Mouse (Mus musculus) frontal cortex, postnatal 14 days (tissue): ENCODE measurements at regions not wholly inside any gene's neighbourhood (a gene's known extent, or its start where the extent isn't known, plus 50 kb on each side); places are given as distances from the start of the nearest gene placed in this dataset.

Source experiments
- DNase-seq, 2 experiments: peaks; one replicate each; pipeline ENCODE4 v3.0.0; 2022; ENCODE audit warnings: low spot score in 2 of 2

DNA sequence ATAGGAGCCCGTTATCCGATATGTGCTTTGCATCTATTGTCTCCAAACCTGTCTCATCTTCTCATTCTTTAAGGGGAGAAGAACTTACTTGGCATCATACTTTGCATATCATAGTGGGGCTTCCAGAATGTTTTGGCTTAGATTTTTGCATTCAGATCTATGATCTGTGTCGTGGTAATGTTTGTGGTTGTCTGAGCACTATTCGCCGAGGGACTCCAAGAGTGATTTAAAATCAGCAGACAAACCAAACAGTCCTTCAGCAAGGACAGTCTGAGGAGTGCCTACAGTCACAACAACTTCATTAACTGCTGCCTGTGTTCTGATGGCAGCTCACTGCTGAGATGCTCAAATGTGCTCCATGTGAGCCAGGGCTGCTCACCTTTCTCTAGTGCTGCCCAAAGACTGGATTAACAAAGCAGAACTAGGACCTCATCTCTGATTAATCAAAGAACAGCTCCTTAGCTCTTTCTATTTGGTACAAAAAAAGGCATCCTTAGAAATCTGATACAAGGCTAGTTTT lies 182.5 kb downstream of the Enc1 start:
- no peak for DNase-seq

GRCm38 (mm10) chr13:97422897-97423296 lies 182.0 kb downstream of the Enc1 start:
- no peak for DNase-seq

GRCm38 (mm10) chr13:97421831-97422230 lies 180.9 kb downstream of the Enc1 start:
- no peak for DNase-seq

GRCm38 (mm10) chr13:97420773-97421172 lies 179.9 kb downstream of the Enc1 start:
- no peak for DNase-seq

DNA sequence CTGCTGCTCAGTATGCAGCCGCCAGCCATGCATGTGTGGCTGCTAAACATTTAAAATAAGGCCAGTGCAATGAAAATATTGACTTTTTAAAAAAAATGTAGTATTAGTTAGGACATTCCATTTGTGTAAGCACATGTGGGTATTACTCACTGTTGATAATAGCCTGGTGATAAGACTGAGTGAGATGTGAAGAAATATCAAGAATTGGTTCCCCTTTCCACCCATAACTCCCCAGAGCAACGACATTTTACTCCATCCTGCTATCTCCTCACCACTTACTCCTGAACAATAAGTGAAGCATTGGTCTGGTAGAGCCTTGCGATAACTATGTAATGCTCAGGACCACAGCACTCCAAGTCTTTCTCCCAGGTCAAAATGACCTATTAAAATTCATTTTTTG lies 178.2 kb downstream of the Enc1 start:
- DNase-seq = no peak

DNA sequence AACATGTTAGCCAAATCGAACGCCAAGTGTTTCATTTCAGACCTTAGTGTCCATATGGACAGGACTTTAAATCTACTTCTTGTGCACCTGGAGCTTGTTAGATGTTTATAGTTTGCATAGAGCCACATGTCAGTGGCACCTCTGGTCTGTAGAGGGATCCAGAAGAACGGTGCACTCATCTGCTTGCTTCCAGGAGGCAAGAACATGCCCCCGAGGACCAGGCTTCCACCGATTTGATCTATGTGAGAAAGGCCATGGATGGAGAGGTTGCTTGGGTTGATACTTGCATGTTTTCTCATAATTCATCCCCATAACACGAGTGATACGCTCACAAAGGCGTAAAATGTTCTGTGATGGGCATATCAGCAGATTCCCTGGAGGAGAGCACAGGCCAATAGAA lies 177.8 kb downstream of the Enc1 start:
- no peak for DNase-seq

DNA sequence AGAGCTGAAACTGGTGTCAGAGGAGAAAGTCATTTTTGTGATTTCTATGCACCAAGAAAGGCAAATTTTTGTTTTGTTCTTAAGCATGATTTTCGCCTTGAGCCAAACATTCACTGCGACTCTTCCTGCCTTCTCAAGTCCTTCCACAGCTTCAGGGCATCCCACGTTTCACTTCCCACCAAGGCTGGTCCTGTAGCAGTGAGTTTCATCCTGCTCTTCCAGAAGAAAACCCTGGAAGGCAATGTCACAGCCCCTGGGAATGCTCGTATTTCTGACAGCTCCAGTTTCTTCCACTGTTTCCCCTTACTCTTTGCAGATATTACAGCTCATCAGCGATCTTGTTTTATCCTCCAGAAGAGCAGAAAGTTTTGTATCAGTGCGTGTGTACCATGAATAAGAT lies 177.2 kb downstream of the Enc1 start:
- DNase-seq = no peak

GRCm38 (mm10) chr13:97415927-97416709 lies 175.2 kb downstream of the Enc1 start:
- no peak for DNase-seq

DNA sequence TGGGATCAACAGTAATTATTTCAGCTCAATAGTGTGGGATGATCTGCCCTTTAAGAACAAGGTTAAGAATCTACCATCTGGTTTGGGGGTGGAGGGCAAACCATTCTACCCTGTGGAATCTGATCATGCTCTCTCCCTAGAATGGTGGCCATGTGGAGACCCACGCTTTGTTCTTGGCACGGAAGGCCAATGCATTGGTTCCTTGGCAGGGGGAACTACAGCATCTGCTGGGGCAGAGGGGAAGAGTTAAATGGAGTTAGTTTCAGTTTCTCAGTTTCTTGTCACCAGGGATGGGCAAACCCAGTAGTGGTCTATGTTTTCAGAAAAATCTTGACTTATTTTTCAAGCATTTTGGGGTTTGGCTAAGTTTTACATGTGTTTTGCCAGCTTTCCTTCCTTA lies 174.5 kb downstream of the Enc1 start:
- DNase-seq = no peak

GRCm38 (mm10) chr13:97412151-97412550 lies 171.2 kb downstream of the Enc1 start:
- no peak for DNase-seq

GRCm38 (mm10) chr13:97410550-97411201 lies 169.8 kb downstream of the Enc1 start:
- no peak for DNase-seq

GRCm38 (mm10) chr13:97409891-97410525 lies 169.1 kb downstream of the Enc1 start:
- DNase-seq = no peak

- DNase-seq = no peak
These were observed 168.4 kb downstream of the Enc1 start for GRCm38 (mm10) chr13:97409291-97409780.

GRCm38 (mm10) chr13:97408414-97409290 lies 167.7 kb downstream of the Enc1 start:
- no peak for DNase-seq

DNA sequence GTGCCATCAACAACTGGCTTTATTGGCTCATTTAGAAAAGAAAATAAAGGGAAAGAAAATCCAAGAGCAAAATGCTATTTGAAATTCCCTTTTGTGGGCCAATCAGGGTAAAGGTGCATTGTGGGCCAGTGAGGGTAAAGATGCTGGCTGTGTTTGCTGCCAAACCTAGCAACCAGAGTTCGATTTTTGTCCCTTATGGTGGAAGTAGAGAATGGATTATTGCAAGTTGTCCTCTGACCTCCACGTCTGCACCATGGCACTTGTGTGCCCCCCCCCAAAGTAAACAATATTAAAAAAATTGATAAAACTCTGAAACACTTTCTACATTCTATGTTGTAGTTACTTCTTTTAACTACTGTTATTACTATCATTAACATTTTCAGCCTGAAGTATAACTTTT lies 166.9 kb downstream of the Enc1 start:
- DNase-seq = no peak

- no peak for DNase-seq
These were observed 165.8 kb downstream of the Enc1 start for GRCm38 (mm10) chr13:97406678-97407077.

GRCm38 (mm10) chr13:97402164-97402761 lies 161.4 kb downstream of the Enc1 start:
- no peak for DNase-seq

DNA sequence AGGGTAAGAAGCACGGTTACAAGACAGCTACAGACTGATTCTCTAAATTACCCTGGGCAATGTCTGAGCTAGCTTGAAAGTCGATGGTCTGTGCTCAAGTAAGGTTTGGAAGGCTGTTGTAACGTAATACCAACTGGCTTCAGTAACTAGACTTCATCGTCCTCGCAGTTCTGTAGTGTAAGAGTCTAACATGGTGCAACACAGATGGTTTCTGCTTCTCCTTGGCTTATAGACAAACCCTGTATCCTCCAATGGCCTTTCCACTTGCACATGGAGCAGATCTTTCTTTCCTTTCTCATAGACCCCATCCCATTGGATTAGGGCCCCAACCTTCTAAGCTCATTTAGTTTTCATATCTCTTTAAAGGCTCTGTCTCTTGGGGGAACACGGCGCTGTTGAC lies 160.7 kb downstream of the Enc1 start:
- DNase-seq = no peak

DNA sequence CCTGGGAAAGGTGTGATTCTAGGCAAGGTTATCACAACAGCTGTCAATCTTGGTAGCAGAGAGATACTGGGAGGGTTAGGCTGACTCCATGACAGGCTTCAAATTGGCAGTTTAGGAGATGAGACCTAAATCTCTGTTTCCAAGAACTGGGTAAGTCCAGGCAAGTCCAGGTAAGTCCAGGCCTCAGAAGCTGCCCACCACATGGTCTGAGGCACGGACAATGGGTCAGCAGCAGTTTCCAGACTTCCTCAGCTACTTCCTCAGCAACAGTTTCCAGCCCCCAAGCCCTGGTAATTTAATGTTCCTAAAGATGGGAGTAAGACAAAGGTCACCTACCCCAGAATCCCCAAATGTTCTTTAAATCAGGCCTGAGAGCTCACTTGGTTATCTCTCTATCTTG lies 157.1 kb downstream of the Enc1 start:
- no peak for DNase-seq

DNA sequence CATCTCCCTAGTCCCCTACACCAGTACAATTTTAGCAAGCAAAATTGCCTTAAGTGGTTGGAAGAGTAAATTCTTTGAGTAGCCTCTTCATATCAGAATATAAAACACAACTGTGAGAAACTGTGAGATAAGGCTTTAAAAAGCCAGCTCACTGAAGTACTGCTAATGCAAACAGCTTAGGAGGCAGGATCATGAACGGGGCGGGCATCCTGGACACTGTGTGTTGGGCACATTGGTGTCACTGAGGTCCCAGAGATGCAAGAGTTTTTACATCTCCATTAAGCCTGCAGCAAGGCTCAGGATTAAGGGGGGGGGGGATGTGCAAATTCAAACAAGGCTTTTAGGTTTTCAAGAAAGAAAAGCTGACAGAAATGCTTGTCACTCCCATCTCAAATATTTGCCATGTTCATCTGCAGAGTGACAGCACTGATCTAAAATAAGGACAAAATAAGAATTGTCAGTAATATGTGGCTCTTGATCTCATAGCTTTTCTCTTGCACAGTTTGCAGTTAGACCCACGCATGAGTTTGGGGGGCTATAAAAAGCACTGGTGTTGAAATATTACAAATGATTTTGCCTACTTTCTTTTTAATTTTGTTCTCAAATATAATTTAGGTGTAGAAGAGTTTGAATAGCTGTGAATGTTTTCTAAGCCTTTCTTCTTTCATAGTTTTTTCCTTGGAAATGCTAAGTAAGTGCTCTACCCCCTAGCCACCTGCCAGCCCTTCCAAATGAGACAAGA lies 156.2 kb downstream of the Enc1 start:
- no peak for DNase-seq
